Mouse (Mus musculus) neural tube, embryonic 13.5 days (tissue): ENCODE measurements around the gene Nt5c. TPM values are rescaled to one million over a fixed set of nuclear protein-coding genes. Genes with fewer than 3 reads are reported as not detected.
A peak's percentile ranks its signal among the peaks of the same experiment; 100 is the strongest.

Experiments used
- ATAC-seq: fragments of 200-750 bp; cut with Nextera tagmentation; 2 replicates; pipeline ENCODE4 v1.8.0; 2017; ENCODE audit warnings: low read depth, mild to moderate bottlenecking, moderate TSS enrichment, moderate library complexity
- H3K27ac ChIP-seq: fragments of 300-500 bp; sonication (generic); replicated peaks from 2 replicates; pipeline ENCODE4 v1.5.1; 2015; ENCODE audit warnings: moderate library complexity, mild to moderate bottlenecking, inconsistent platforms
- H3K27me3 ChIP-seq: fragments of 300-500 bp; sonication (generic); 2 replicates; pipeline ENCODE4 v1.6.1; 2015; ENCODE audit warnings: mild to moderate bottlenecking, inconsistent platforms
- H3K36me3 ChIP-seq: fragments of 300-500 bp; sonication (generic); 2 replicates; pipeline ENCODE4 v1.6.1; 2015; ENCODE audit warnings: mild to moderate bottlenecking, inconsistent platforms
- H3K4me1 ChIP-seq: fragments of 300-500 bp; sonication (generic); replicated peaks from 2 replicates; pipeline ENCODE4 v1.6.1; 2015; ENCODE audit warnings: inconsistent platforms
- H3K4me2 ChIP-seq: fragments of 300-500 bp; sonication (generic); 2 replicates; pipeline ENCODE4 v1.6.1; 2015; ENCODE audit warnings: inconsistent platforms, mild to moderate bottlenecking, moderate library complexity
- H3K4me3 ChIP-seq: fragments of 300-500 bp; sonication (generic); 2 replicates; pipeline ENCODE4 v1.5.1; 2015; ENCODE audit warnings: mild to moderate bottlenecking, inconsistent platforms
- H3K9ac ChIP-seq: fragments of 300-500 bp; sonication (generic); 2 replicates; pipeline ENCODE4 v1.6.1; 2015; ENCODE audit warnings: moderate library complexity, mild to moderate bottlenecking, inconsistent platforms
- H3K9me3 ChIP-seq: fragments of 300-500 bp; sonication (generic); 2 replicates; pipeline ENCODE4 v1.6.1; 2016; ENCODE audit warnings: inconsistent platforms
- WGBS: fragments of 180-500 bp; shearing (Covaris S2); methylation state at CpG from one replicate; pipeline ENCODE4 v1.1.7; 2015; 5-methylcytosine and 5-hydroxymethylcytosine counted together
- polyA plus RNA-seq: library from polyadenylated mRNA; unstranded; fragments of >200 nt; fragmentation: Nextera tagmentation; extraction: Ambion mirVana; gene quantifications from 2 replicates; pipeline ENCODE4 v1.2.1, GENCODE M21; 2015

Nt5c gene
- polyA plus RNA-seq, 1 experiment from 2014 or later = 96.7 TPM

GRCm38 (mm10) chr11:115519581-115519980 is 27.9 kb upstream of the Nt5c start:
- Histone ChIP-seq H3K4me3 (no peak overlapping the region), H3K36me3 (peaks cover 24% of the 10 kb centered on the region), H3K27me3 (no peaks in the 10 kb centered on the region), H3K9ac (no peak overlapping the region), H3K4me2 (no peak overlapping the region), H3K27ac (no peak overlapping the region), H3K9me3 (no peaks in the 10 kb centered on the region), H3K4me1 (no peaks in the 10 kb centered on the region)
- WGBS = 91% methylated on average over 3 of the region's 3 CpGs
- no peak for ATAC-seq

DNA sequence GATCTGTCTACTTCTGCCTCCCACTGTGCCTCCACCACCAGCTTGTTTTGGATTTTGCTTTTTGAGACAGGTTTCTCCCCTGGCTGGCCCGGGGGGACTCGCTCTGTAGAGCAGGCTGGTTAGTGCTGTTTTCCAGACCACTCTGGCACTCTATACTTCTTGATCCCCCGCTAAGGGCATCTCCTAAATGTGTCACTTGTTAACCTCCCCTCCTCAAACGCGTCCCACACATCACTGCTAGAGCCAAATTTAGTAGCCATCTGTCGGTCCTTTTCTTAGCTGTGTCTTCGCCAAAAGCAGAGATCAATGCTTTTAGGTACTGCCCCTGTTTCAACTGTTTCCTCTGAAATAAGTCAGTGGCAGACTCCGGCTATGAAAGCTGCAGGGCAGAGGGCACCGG is 27.0 kb upstream of the Nt5c start:
- 72% methylated on average over 9 of the region's 9 CpGs for WGBS

GRCm38 (mm10) chr11:115516942-115517341 is 25.3 kb upstream of the Nt5c start:
- no peaks in the 10 kb centered on the region for H3K27me3 ChIP-seq
- H3K36me3 ChIP-seq = peaks cover 5% of the 10 kb centered on the region
- H3K9ac ChIP-seq = no peak overlapping the region
- no peaks in the 10 kb centered on the region for H3K9me3 ChIP-seq
- H3K4me2 ChIP-seq = no peak overlapping the region
- 88% methylated on average over 5 of the region's 5 CpGs for WGBS
- ATAC-seq = no peak
- H3K4me3 ChIP-seq = no peak overlapping the region
- no peak overlapping the region for H3K27ac ChIP-seq
- peaks cover 8% of the 10 kb centered on the region for H3K4me1 ChIP-seq

More for the DNA sequence above, 27.0 kb upstream of the Nt5c start:
- H3K4me1 ChIP-seq = no peaks in the 10 kb centered on the region
- no peak for ATAC-seq
- H3K4me2 ChIP-seq = no peak overlapping the region
- no peak overlapping the region for H3K4me3 ChIP-seq
- H3K9me3 ChIP-seq = no peaks in the 10 kb centered on the region
- no peaks in the 10 kb centered on the region for H3K27me3 ChIP-seq
- peaks cover 16% of the 10 kb centered on the region for H3K36me3 ChIP-seq
- no peak overlapping the region for H3K9ac ChIP-seq
- no peak overlapping the region for H3K27ac ChIP-seq

DNA sequence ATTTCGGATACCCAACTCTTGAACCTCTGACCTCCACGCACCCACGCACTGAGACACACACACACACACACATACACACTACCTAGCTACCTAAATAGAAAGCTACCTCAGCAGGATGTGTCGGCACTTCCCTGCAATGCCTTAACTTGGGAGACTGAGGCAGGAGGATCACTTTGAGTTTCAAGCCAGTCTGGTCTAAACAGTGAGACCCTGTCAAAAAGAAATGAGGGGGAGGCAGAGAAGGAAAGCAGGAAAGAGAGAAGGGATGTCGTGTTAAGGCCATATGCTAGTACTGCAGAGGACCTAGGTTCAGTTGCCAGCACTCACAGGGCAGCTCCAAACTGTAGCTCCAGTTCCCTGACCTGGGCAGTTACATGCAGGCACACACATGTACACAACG is 23.4 kb upstream of the Nt5c start:
- ATAC-seq = no peak
- no peak overlapping the region for H3K9ac ChIP-seq
- 75% methylated on average over 6 of the region's 6 CpGs for WGBS
- H3K36me3 ChIP-seq = no peaks in the 10 kb centered on the region
- H3K27ac ChIP-seq = no peak overlapping the region
- no peak overlapping the region for H3K4me3 ChIP-seq
- no peaks in the 10 kb centered on the region for H3K27me3 ChIP-seq
- no peak overlapping the region for H3K4me2 ChIP-seq
- H3K9me3 ChIP-seq = no peaks in the 10 kb centered on the region
- H3K4me1 ChIP-seq = peaks cover 27% of the 10 kb centered on the region

DNA sequence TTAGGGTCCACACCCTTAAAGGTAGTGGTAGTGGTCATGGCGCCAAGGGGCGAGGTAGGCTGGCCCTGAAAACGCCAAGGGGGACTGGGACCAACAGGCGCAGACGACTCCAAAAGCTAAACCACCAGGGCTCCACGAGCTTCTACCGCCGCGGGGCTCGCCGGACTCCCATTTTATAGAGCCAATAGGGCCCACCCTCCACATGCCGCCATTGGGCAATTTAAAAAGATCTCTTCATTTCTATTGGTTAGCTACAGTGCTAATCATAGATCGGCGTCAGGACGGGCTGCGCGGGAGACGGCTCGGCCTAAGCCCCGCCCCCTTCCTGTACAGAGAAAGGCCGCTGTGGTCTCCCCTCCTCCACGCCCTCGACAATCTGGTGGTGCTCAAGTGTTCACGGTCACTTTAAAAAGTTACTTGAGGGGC is 22.6 kb upstream of the Nt5c start, which contains the start of gene Jpt1:
TSS of gene Jpt1 (minus strand) at position 150 of the 426 bp plus-strand sequence.
- H3K27me3 ChIP-seq = no peaks in the 10 kb centered on the region
- peak; percentile 96 for ATAC-seq
- WGBS = under 1% methylated on average over 24 of the region's 24 CpGs
- H3K4me1 ChIP-seq = peaks cover 33% of the 10 kb centered on the region
- H3K9ac ChIP-seq = peak within 1 kb of the TSS; percentile 99
- peak within 1 kb of the TSS; percentile 90 for H3K27ac ChIP-seq
- H3K4me2 ChIP-seq = peak within 1 kb of the TSS; percentile 89
- peak within 1 kb of the TSS; percentile 100 for H3K4me3 ChIP-seq
- H3K9me3 ChIP-seq = no peaks in the 10 kb centered on the region
- no peaks in the 10 kb centered on the region for H3K36me3 ChIP-seq

GRCm38 (mm10) chr11:115513271-115514237 is 21.9 kb upstream of the Nt5c start:
- peak overlapping the region; percentile 100 for H3K4me3 ChIP-seq
- WGBS = under 1% methylated on average over 57 of the region's 57 CpGs
- H3K27ac ChIP-seq = peak overlapping the region; percentile 90
- no peaks in the 10 kb centered on the region for H3K9me3 ChIP-seq
- ATAC-seq = peak; percentile 77
- peak overlapping the region; percentile 89 for H3K4me2 ChIP-seq
- no peaks in the 10 kb centered on the region for H3K27me3 ChIP-seq
- no peaks in the 10 kb centered on the region for H3K36me3 ChIP-seq
- peaks cover 38% of the 10 kb centered on the region for H3K4me1 ChIP-seq
- H3K9ac ChIP-seq = peak overlapping the region; percentile 99

- peaks cover 48% of the 10 kb centered on the region for H3K4me1 ChIP-seq
- H3K4me2 ChIP-seq = peak overlapping the region; percentile 89
- H3K27ac ChIP-seq = peak overlapping the region; percentile 90
- no peak for ATAC-seq
- H3K36me3 ChIP-seq = no peaks in the 10 kb centered on the region
- peak overlapping the region; percentile 100 for H3K4me3 ChIP-seq
- no peaks in the 10 kb centered on the region for H3K27me3 ChIP-seq
- 16% methylated on average over 8 of the region's 8 CpGs for WGBS
- no peaks in the 10 kb centered on the region for H3K9me3 ChIP-seq
- peak overlapping the region; percentile 99 for H3K9ac ChIP-seq
Measured at GRCm38 (mm10) chr11:115512407-115513183, 20.9 kb upstream of the Nt5c start.

DNA sequence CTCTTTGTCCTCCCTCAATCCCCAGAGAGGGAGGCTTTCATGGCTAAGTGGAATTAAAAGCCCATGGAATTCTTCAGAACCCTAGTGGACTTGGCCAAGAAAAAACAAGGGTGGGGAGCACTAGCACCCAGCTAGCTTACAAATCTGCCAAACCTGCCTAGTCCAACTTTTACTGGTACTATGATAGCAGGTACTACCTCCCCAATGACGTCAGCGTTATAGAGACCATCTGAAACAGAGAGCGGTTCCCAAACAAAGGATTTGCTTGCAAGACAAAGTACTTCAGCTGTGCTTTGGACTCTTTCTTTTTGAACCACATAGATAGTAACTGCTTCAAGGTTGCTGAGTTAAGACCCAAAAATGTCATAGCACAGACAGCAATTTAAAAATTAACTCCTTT is 20.3 kb upstream of the Nt5c start:
- no peaks in the 10 kb centered on the region for H3K36me3 ChIP-seq
- H3K9me3 ChIP-seq = no peaks in the 10 kb centered on the region
- H3K4me3 ChIP-seq = peak overlapping the region; percentile 100
- H3K27me3 ChIP-seq = no peaks in the 10 kb centered on the region
- peak overlapping the region; percentile 99 for H3K9ac ChIP-seq
- peak overlapping the region; percentile 89 for H3K4me2 ChIP-seq
- H3K27ac ChIP-seq = peak overlapping the region; percentile 90
- H3K4me1 ChIP-seq = peaks cover 53% of the 10 kb centered on the region
- WGBS = 33% methylated on average over 3 of the region's 3 CpGs
- no peak for ATAC-seq

GRCm38 (mm10) chr11:115511121-115511520 is 19.5 kb upstream of the Nt5c start:
- Histone ChIP-seq H3K4me3 (peak overlapping the region; percentile 100), H3K4me2 (peak overlapping the region; percentile 89), H3K4me1 (peaks cover 61% of the 10 kb centered on the region), H3K27me3 (no peaks in the 10 kb centered on the region), H3K9ac (peak overlapping the region; percentile 99), H3K27ac (peak overlapping the region; percentile 90; the same call in 1 of the 2 replicates), H3K9me3 (no peaks in the 10 kb centered on the region), H3K36me3 (0 out of 2 replicates have a peak, but pooled peaks cover 5% of the 10 kb centered on the region)
- ATAC-seq = no peak
- WGBS = 70% methylated on average over 2 of the region's 2 CpGs

DNA sequence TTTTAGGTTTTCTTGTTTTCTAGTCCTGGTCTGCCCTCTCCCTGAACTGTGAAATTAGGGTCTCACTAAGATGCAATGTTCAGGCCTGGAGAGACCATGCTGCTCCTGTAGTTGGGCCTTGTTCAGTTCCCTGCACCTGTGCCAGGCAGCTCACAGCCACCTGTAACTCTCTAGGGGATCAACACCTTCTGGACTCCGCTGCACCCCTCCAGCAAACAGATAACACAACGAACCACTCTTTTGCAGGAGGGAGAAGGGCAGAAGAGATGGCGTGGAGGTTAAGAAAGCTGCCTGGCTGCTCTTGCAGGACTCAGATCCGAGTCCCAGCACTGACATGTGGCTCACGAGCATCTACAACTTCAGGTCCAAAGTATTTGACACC is 18.8 kb upstream of the Nt5c start:
- WGBS = 54% methylated on average over 5 of the region's 5 CpGs
- ATAC-seq = no peak
- Histone ChIP-seq H3K9me3 (no peaks in the 10 kb centered on the region), H3K36me3 (0 out of 2 replicates have a peak, but pooled peaks cover 5% of the 10 kb centered on the region), H3K4me1 (peaks cover 65% of the 10 kb centered on the region), H3K4me2 (peak overlapping the region; percentile 89), H3K9ac (peak overlapping the region; percentile 99), H3K27ac (peak overlapping the region; percentile 14; the same call in 1 of the 2 replicates), H3K4me3 (peak overlapping the region; percentile 100), H3K27me3 (no peaks in the 10 kb centered on the region)

DNA sequence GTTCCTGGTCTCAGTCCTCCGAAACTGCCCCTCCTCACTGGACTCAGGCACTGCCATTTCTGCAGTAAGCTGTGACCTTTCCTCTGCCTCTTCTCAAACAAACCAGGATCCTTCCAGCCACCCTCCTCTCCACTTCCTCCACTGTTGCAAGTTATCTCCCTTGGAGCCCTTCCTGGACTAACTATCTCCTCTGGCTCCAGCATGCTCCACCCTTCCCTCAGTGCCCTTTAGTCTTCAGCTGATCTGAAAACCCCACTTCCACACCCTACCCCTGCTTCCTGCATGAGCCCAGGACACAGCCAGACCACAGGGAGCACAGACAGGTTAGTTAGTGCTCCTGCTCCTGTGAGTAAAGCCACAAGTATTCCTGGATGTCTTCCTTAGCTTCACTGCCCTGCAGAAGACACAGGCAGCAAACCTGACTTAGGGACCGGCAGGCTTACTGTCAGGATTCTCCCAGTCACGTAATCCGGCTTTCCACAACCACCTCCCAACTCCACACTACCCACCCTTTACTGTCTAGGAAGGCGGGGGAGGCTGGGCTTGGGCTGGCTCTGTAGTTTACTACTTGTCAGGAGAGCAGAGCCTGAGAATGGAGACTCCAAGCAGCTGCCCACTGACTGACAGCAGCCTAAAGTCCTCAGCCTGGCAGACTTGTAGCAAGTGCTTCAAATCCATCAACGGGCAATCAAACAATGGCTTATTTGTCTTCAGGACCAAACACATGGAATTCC is 18.3 kb upstream of the Nt5c start:
- WGBS = 30% methylated on average over 6 of the region's 6 CpGs
- H3K36me3 ChIP-seq = 0 out of 2 replicates have a peak, but pooled peaks cover 5% of the 10 kb centered on the region
- no peaks in the 10 kb centered on the region for H3K9me3 ChIP-seq
- peak overlapping the region; percentile 50 for H3K27ac ChIP-seq
- peak overlapping the region; percentile 100 for H3K4me3 ChIP-seq
- ATAC-seq = no peak
- H3K4me2 ChIP-seq = peak overlapping the region; percentile 89
- H3K27me3 ChIP-seq = no peaks in the 10 kb centered on the region
- peak overlapping the region; percentile 99 for H3K9ac ChIP-seq
- H3K4me1 ChIP-seq = peaks cover 70% of the 10 kb centered on the region
